Mouse (Mus musculus) adrenal gland, postnatal 25 days (tissue): ENCODE results near the gene Bhlhe40. TPM values are rescaled to one million over a fixed set of nuclear protein-coding genes. Genes with fewer than 3 reads are reported as not detected.

Experiments used
- total RNA-seq: library from RNA; stranded (reverse); gene quantifications from 2 replicates; pipeline ENCODE4 v1.2.3, GENCODE M21; 2021

Bhlhe40 gene
- total RNA-seq, 1 experiment from 2014 or later, result 201 TPM

Other genes with a start within 250 kb of the Bhlhe40 start
- gene Arl8b, start 122.5 kb downstream of the Bhlhe40 start, total RNA-seq, result 103 and 117 TPM in 2 replicates
- 60.2 and 64.4 TPM in 2 replicates for gene Edem1, start 168.0 kb downstream of the Bhlhe40 start, total RNA-seq